Mouse (Mus musculus): ENCODE data around the gene Rfxank.

The Rfxank gene

GRCm38 (mm10) chr8:70099276-70099675 lies 39.7 kb downstream of the Rfxank start:
- TF ChIP-seq GATA4 (IDR thresholded peaks at IDR 0.05; ENCODE audit: insufficient replicate concordance, low read length), result no peak

- no peak for TF ChIP-seq GATA4 (IDR thresholded peaks at IDR 0.05; ENCODE audit: insufficient replicate concordance, low read length)
These were observed 46.2 kb downstream of the Rfxank start for GRCm38 (mm10) chr8:70092786-70093185.

- TF ChIP-seq GATA4 (IDR thresholded peaks at IDR 0.05; ENCODE audit: insufficient replicate concordance, low read length), result no peak
These were observed 49.5 kb downstream of the Rfxank start for GRCm38 (mm10) chr8:70089296-70089960.

GRCm38 (mm10) chr8:70087836-70088650 lies 50.9 kb downstream of the Rfxank start:
- TF ChIP-seq GATA4 (IDR thresholded peaks at IDR 0.05; ENCODE audit: insufficient replicate concordance, low read length), result no peak

GRCm38 (mm10) chr8:70087237-70087636 lies 51.7 kb downstream of the Rfxank start:
- TF ChIP-seq GATA4 (IDR thresholded peaks at IDR 0.05; ENCODE audit: insufficient replicate concordance, low read length), result no peak

- no peak for TF ChIP-seq GATA4 (IDR thresholded peaks at IDR 0.05; ENCODE audit: insufficient replicate concordance, low read length)
These were observed 52.8 kb downstream of the Rfxank start for GRCm38 (mm10) chr8:70086151-70086550.

- TF ChIP-seq GATA4 (IDR thresholded peaks at IDR 0.05; ENCODE audit: insufficient replicate concordance, low read length), result no peak
These were observed 54.5 kb downstream of the Rfxank start for GRCm38 (mm10) chr8:70084191-70085065.

GRCm38 (mm10) chr8:70083285-70083684 lies 55.7 kb downstream of the Rfxank start, which contains the start of gene Hapln4:
Hapln4 (plus strand) TSS chr8:70083457.
- no peak for TF ChIP-seq GATA4 (IDR thresholded peaks at IDR 0.05; ENCODE audit: insufficient replicate concordance, low read length)

- TF ChIP-seq GATA4 (IDR thresholded peaks at IDR 0.05; ENCODE audit: insufficient replicate concordance, low read length), result no peak
These were observed 57.0 kb downstream of the Rfxank start for GRCm38 (mm10) chr8:70081976-70082375.
